Mouse (Mus musculus) c-Kit-negative CD71-positive TER-119-positive erythroid progenitor cells, embryonic 14.5 days (primary cell): ENCODE data around the gene Itih4.

ENCODE experiments used
- DNase-seq: peaks from one replicate; pipeline ENCODE4 v3.0.0-alpha.2; 2013; ENCODE audit warnings: low read depth, low spot score

Gene Itih4

GRCm38 (mm10) chr14:30886204-30886603, at the start of gene Itih4:
Gene Itih4 (plus strand): TSS chr14:30886476.
- no peak for DNase-seq

DNA sequence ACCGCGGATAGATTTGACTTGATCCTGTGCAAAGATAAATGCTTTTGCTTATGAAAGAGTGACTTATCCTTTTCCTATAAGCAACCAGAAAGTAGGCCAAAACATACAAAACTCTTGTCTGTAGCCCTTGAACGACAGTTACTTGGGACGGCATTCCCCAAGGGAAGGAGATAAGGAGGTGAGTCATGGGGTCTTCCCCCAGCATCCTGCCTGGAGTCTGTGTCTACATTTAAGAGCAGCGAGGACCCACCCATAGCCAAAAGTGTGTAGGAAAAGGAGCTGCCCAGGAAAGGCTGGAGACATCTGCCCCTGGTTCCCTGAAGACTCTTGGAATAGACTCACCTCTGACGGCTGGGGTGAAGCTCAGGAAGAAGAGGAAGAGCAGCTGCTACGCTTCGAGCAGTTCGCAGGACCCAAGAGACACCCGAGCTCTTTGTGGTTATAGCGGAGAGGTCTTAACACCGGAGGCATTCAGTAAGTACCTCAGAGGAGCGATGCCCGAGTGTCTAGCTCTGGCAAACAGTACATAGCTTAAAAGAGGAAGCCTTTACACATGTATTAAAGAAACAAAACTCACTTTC, 48.8 kb upstream of the Itih4 start:
- DNase-seq, result no peak

GRCm38 (mm10) chr14:30843701-30844100, 42.6 kb upstream of the Itih4 start:
- no peak for DNase-seq

DNA sequence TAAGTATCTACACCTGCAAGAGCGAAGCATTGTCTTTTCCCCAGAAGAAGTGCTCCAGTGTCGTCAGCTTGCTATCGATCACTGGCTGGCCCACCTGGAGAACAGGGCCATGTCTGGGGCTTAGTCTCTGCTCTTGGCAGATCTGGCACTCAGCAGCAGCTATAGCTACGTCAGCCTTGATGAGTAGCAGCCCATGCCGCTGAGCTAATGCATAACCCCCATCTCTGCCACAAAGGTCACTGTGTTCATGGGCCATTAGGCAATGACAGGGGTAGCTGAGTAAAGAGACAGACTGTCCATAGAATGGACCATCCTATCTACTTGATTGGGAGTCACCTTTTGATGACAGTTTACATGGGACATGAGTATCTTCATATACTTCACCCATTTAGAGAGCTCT, 35.8 kb upstream of the Itih4 start:
- no peak for DNase-seq

DNA sequence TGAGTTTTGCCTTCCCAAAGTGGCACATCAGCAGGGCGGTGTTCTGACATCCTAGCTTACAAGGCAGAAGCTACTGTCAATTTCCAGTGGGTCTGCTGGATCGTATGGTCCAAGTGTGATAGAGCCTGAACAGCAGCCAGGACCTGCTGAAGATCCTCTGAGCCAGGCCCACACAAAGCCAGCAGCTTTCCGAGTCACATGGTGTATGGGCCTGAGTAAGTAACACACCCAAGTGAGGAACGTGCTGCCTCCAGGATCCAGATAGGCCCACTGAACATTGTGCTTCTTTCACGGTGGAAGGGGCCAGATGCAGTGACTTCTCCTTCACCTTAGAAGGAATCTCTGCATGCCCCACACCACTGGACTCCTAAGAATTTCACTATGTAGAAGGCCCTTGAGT, 34.0 kb upstream of the Itih4 start:
- no peak for DNase-seq

DNA sequence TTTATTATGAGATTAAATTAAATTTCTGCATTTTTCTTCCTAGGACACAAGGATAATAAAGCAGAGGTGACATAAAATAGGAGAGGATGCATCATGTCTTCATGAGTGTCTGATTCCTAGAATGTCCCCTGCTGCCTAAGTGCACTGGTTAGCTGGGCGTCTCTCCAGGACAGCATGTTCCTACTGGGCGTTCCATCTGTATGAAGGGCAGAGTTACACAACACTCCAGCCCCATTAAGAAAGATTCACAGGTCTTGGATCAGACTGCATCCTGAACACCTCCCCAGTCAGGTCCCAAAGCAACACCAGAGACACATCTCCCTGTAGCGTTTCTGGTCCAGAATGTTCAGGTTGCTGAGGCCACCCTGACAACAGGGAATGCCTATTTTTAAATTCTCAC, 31.0 kb upstream of the Itih4 start:
- DNase-seq, result no peak

DNA sequence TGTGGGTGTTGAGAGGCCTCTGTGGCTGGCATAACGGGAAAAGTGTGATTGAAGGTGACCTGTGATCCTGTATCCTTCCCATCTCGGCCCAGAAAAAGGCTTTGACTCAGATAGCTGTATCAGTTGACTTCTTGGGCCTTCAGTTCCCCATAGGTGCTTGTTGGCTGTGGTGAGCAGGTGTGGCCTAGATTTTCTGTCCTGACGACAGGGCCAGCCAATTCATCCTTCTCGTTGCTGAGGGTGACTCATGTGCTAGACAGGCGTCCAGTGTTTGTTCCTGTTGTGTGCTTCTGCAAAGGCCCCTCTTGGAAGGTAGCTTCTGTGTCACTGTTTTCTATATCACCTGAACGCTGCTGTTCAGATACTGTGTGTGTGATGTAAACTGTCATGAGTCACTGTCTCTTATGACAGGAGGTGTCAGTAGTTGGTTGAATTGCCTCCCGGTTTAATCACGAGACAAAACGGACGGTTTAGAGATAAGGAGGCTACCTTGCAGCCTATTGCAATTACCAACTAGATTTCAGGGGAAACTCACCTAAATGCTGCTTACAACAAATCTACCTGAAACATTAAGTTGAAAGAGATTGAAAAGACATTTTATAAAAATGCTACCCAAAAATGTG, 29.3 kb upstream of the Itih4 start:
- no peak for DNase-seq

- DNase-seq, result no peak
Measured at GRCm38 (mm10) chr14:30857990-30858389, 28.3 kb upstream of the Itih4 start.

DNA sequence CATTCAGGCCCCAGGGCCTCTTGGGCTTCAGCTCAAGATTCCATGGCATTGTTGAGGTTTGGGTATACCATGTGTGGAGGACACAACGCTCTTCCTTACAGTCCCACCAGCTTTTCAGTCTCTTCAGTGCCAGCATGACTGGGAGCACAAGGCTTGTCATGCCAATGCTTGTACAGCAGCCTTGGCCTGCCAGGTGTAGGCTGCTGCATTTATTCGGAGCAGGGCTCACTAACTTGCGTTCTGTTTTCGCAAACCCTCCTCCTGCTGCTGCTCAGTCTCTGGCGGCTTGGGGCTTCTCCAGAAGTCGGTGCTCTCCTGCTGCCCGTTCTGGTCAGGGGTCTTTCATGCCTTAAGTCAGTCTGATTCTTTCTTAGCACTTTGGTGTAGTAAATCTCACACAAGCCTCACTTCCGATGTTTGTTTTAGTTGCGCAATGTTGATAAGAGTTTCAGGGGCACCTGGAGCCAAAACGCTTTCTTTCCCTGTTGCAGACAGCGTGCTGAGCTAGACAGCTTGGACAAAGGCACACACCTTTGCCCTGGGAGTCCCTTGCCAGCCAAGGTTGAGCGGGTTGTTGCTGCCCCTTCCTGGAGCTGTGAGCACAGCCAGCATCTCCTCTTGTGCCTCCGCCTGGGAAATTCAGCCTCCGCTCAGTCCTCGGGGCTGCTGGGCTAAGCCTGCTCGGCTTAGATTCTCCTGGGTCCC, 24.7 kb upstream of the Itih4 start:
- DNase-seq, result no peak

GRCm38 (mm10) chr14:30862368-30862767, 23.9 kb upstream of the Itih4 start:
- DNase-seq, result no peak

GRCm38 (mm10) chr14:30865311-30865710, 21.0 kb upstream of the Itih4 start:
- DNase-seq, result no peak

DNA sequence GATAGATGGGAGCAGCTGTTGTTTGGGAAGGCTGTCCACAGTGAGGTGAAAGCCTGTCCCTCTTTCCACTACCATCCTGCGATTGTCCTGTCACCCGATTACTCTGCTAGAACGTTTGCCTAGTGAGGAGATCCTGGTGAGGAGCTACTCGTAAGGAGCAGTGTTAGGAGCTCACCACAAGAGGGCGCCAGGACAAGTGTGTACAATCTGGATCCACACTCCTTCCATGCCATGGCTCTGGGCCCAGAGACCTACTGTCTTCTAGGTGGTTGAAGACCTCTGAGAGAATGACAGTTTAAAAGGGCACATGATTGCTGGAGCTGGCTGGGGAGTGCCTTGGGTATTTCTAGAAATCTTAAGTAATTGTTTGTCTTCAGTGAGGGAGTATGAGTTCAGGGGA, 19.2 kb upstream of the Itih4 start:
- DNase-seq, result peak; percentile 48

- DNase-seq, result no peak
Measured at GRCm38 (mm10) chr14:30868826-30869225, 17.4 kb upstream of the Itih4 start.

GRCm38 (mm10) chr14:30869391-30869801, 16.9 kb upstream of the Itih4 start:
- no peak for DNase-seq

GRCm38 (mm10) chr14:30870206-30871147, 15.8 kb upstream of the Itih4 start:
- DNase-seq, result no peak

DNA sequence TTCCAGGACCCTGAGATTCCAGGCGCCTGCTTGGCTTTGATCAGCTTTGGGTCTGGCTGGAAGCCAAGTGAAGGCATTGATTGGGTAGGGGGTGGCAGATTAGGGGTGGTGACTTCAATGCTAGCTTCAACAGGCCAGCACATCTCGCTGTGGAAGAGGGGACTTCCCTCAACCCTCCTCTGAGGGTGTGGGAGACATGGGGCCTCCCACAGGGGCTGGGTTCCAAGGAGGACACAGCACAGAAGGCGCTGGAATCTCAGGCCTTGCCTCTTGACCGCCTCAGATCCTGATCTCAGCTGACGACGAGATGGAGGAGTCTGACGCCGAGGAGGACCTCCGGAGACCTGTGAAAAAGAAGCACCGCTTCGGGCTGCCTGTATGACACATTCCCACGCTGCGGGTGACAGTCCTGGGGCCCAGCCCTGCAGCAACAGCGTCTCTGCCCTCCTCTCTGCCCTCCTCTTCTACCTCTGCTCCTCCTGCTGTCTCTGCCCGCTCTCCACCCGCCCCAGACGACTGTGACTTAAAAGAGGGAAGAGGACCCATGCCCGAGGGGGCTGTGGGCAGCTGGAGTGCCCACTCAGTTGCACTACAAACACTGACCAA, 12.1 kb upstream of the Itih4 start:
- no peak for DNase-seq

DNA sequence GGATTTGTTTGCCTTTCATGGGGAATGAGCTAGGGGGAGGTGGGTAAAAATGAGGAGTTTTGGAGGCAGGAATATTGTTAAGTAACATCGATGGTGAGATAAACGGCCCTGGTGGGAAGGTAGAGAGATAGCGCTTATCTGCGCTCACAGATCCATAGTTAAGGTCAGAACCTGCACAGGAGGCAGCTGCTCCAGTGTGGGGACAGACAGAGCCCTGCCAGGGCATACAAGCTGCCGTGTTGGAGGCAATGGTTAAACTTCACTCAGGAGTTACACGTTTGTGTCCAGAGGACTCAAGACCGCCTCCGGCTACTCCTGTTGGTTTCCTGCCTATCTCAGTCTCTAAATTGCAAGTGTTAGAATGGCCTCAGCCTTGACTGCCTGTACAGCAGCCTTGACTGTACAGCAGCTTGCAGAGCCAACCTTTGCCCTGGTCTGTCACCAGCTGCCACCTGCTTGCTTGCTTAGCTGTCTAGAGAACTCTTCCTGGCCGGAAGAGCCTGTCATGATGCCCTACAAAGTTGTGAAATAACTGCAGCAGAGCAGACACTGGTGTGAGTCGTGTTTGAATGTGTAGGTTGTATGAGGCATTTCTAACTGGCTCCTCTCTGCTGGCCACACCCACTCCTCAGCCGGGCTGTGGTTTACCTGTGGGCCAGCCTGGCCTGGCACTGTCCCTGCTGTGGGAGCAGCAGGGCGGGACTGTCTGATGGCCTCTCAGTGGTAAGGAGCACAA, 11.0 kb upstream of the Itih4 start:
- DNase-seq, result no peak

DNA sequence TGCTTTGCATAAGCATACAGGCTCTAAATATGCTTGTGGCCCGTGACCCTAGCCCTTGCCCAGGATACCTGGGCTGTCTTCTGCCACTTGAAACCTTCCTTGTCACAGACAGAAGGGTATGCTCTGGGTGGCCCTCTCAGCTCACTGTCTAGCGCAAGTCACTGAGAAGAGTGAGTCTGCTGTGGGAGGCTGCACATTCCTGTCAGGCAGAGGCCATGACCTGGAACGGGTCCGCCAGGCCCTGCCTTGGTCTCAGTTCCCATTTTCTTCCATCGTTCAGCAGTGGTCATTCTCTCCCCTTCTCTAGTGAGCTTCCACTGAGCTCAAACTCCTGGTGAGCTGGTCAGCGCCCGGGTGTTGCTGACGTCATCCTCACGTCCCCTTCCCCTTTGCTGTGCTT, 10.3 kb upstream of the Itih4 start:
- no peak for DNase-seq

- DNase-seq, result no peak
Measured at GRCm38 (mm10) chr14:30876451-30876850, 9.8 kb upstream of the Itih4 start.

GRCm38 (mm10) chr14:30877827-30878226, 8.4 kb upstream of the Itih4 start:
- no peak for DNase-seq
